8 mouse cellular contexts compared by ENCODE assay signal in genomic region chr5:30111126-30111525, GRCm38 (mm10). TPM values are rescaled to one million over a fixed set of nuclear protein-coding genes. Genes with fewer than 3 reads are reported as not detected.
DNase-seq lines count a peak whose midpoint lies in the region; ATAC-seq and TF ChIP-seq lines count a peak whose summit lies in the region.

No protein-coding gene starts in this region.

- no peak for TF ChIP-seq POLR2A in brain, embryonic 14.5 days (IDR thresholded peaks at IDR 0.05; ENCODE audit: borderline replicate concordance, extremely low read depth, insufficient read depth, insufficient read length, poor library complexity, severe bottlenecking)

- H3K27ac ChIP-seq in kidney, embryonic 16.5 days (ENCODE audit: low read length), result no peak overlapping the region
- peak overlapping the region; percentile 64; the same call in 1 of the 2 replicates for H3K27ac ChIP-seq in intestine, postnatal 0 days (ENCODE audit: low read depth, low read length)
- H3K27ac ChIP-seq in midbrain, embryonic 11.5 days (ENCODE audit: low read depth, low read length), result peak overlapping the region; percentile 64

- peak; percentile 17; the same call in 1 of the 2 replicates for ATAC-seq in kidney, embryonic 16.5 days (ENCODE audit: low FRiP score, low TSS enrichment)
- ATAC-seq in granulocyte monocyte progenitor cell, adult 5-6 weeks (replicated peaks; ENCODE audit: poor library complexity, severe bottlenecking), result peak; percentile 43
- 0 out of 2 replicates have a peak, but pooled peaks have one; percentile 11 for ATAC-seq in intestine, postnatal 0 days
- ATAC-seq in midbrain, embryonic 11.5 days (ENCODE audit: low FRiP score), result peak; percentile 47

- H3K4me1 ChIP-seq in kidney, embryonic 16.5 days (ENCODE audit: insufficient read depth, low read length), result peaks cover 43% of the 10 kb centered on the region
- 0 out of 2 replicates have a peak, but pooled peaks cover 3% of the 10 kb centered on the region for H3K4me1 ChIP-seq in intestine, postnatal 0 days (replicated peaks; ENCODE audit: control insufficient read depth, insufficient read depth, low read length)
- H3K4me1 ChIP-seq in midbrain, embryonic 11.5 days (ENCODE audit: control insufficient read depth, insufficient read depth, low read length), result peaks cover 61% of the 10 kb centered on the region

- H3K9ac ChIP-seq in kidney, embryonic 16.5 days (replicated peaks; ENCODE audit: low read length), result peak overlapping the region; percentile 44
- no peak overlapping the region for H3K9ac ChIP-seq in intestine, postnatal 0 days (ENCODE audit: low read depth, low read length)
- peak overlapping the region; percentile 32; the same call in 1 of the 2 replicates for H3K9ac ChIP-seq in midbrain, embryonic 11.5 days (ENCODE audit: low read length)

- TF ChIP-seq CTCF in brain, embryonic 14.5 days (IDR thresholded peaks at IDR 0.05; ENCODE audit: borderline replicate concordance, extremely low read depth, insufficient read depth, insufficient read length), result peak; percentile 52; the same call in 1 of the 2 replicates
- TF ChIP-seq CTCF in intestine, postnatal 0 days (IDR thresholded peaks at IDR 0.05; ENCODE audit: low read depth), result peak; percentile 65

- H3K4me2 ChIP-seq in kidney, embryonic 16.5 days (replicated peaks; ENCODE audit: low read depth, low read length), result peak overlapping the region; percentile 52
- H3K4me2 ChIP-seq in intestine, postnatal 0 days (replicated peaks; ENCODE audit: low read depth), result peak overlapping the region; percentile 47
- H3K4me2 ChIP-seq in midbrain, embryonic 11.5 days, result peak overlapping the region; percentile 33

- DNase-seq in kidney, adult 11 months, result no peak
- DNase-seq in brain, embryonic 14.5 days (ENCODE audit: low read depth), result peak; percentile 78
- DNase-seq in midbrain, embryonic 11.5 days (ENCODE audit: low spot score, missing footprints), result peak; percentile 97
- no peak for DNase-seq in thymus, postnatal 25 days
- DNase-seq in layer of hippocampus, adult 9-11 months, result no peak

- H3K27me3 ChIP-seq in kidney, embryonic 16.5 days (ENCODE audit: insufficient read depth, low read length), result peaks cover 29% of the 10 kb centered on the region
- peaks cover 24% of the 10 kb centered on the region for H3K27me3 ChIP-seq in intestine, postnatal 0 days (replicated peaks; ENCODE audit: control insufficient read depth, insufficient read depth, low read length)
- H3K27me3 ChIP-seq in midbrain, embryonic 11.5 days (ENCODE audit: control insufficient read depth, insufficient read depth, low read length), result peaks cover 20% of the 10 kb centered on the region; the same call in 1 of the 2 replicates

- no peaks in the 10 kb centered on the region for H3K36me3 ChIP-seq in kidney, embryonic 16.5 days (ENCODE audit: insufficient read depth, low read length)
- H3K36me3 ChIP-seq in intestine, postnatal 0 days (ENCODE audit: control insufficient read depth, insufficient read depth), result no peaks in the 10 kb centered on the region
- H3K36me3 ChIP-seq in midbrain, embryonic 11.5 days (ENCODE audit: control insufficient read depth, insufficient read depth, low read length), result no peaks in the 10 kb centered on the region

- H3K9me3 ChIP-seq in kidney, embryonic 16.5 days (ENCODE audit: low read length), result no peaks in the 10 kb centered on the region
- no peaks in the 10 kb centered on the region for H3K9me3 ChIP-seq in intestine, postnatal 0 days (ENCODE audit: control insufficient read depth)
- no peaks in the 10 kb centered on the region for H3K9me3 ChIP-seq in midbrain, embryonic 11.5 days (ENCODE audit: control insufficient read depth, low read length)

- peak overlapping the region; percentile 27 for H3K4me3 ChIP-seq in kidney, embryonic 16.5 days (ENCODE audit: low read length)
- peak overlapping the region; percentile 0; the same call in 1 of the 2 replicates for H3K4me3 ChIP-seq in intestine, postnatal 0 days (ENCODE audit: low read depth, low read length)
- H3K4me3 ChIP-seq in midbrain, embryonic 11.5 days (ENCODE audit: low read depth, low read length), result no peak overlapping the region

- WGBS in kidney, embryonic 16.5 days, result under 1% methylated on average over 18 of the region's 18 CpGs
- WGBS in intestine, postnatal 0 days, result 6% methylated on average over 18 of the region's 18 CpGs
- WGBS in midbrain, embryonic 11.5 days, result under 1% methylated on average over 18 of the region's 18 CpGs

RNA-seq across cellular contexts. Expression of gene 3110082J24Rik, which starts 5.2 kb away (rescaled TPM):
- polyA plus RNA-seq in kidney, embryonic 16.5 days (2015; fragmentation: Nextera tagmentation; extraction: Ambion mirVana), result not detected in 2 replicates
- polyA plus RNA-seq in brain, embryonic 14.5 days (2012; rRNA removed), result 2.9 and 4.3 TPM in 2 replicates
- not detected in 2 replicates for total RNA-seq in granulocyte monocyte progenitor cell, adult 5-6 weeks (2014; fragmentation: Nextera tagmentation)
- not detected in 2 replicates for total RNA-seq in granulocyte monocyte progenitor cell, adult 5-6 weeks (2017)
- polyA plus RNA-seq in intestine, postnatal 0 days (2015; fragmentation: Nextera tagmentation; extraction: Ambion mirVana), result not detected in 2 replicates
- polyA plus RNA-seq in midbrain, embryonic 11.5 days (2014; fragmentation: Nextera tagmentation; extraction: Ambion mirVana), result 3.7 and 4.5 TPM in 2 replicates

RNA-seq across cellular contexts. Expression of gene Garem2, which starts 6.2 kb away (rescaled TPM):
- 0.52 and 0.75 TPM in 2 replicates for polyA plus RNA-seq in kidney, embryonic 16.5 days (2015; fragmentation: Nextera tagmentation; extraction: Ambion mirVana)
- polyA plus RNA-seq in brain, embryonic 14.5 days (2012; rRNA removed), result 33.4 and 36.6 TPM in 2 replicates
- total RNA-seq in granulocyte monocyte progenitor cell, adult 5-6 weeks (2014; fragmentation: Nextera tagmentation), result not detected in 2 replicates
- total RNA-seq in granulocyte monocyte progenitor cell, adult 5-6 weeks (2017), result not detected in 2 replicates
- 0.20 TPM in 2 replicates for polyA plus RNA-seq in intestine, postnatal 0 days (2015; fragmentation: Nextera tagmentation; extraction: Ambion mirVana)
- 14.3 and 15.3 TPM in 2 replicates for polyA plus RNA-seq in midbrain, embryonic 11.5 days (2014; fragmentation: Nextera tagmentation; extraction: Ambion mirVana)

RNA-seq across cellular contexts. Expression of gene Tyms, which starts 37.7 kb away (rescaled TPM):
- 282 and 287 TPM in 2 replicates for polyA plus RNA-seq in kidney, embryonic 16.5 days (2015; fragmentation: Nextera tagmentation; extraction: Ambion mirVana)
- polyA plus RNA-seq in brain, embryonic 14.5 days (2012; rRNA removed), result 43.0 and 72.7 TPM in 2 replicates
- total RNA-seq in granulocyte monocyte progenitor cell, adult 5-6 weeks (2014; fragmentation: Nextera tagmentation), result 86.1 and 102 TPM in 2 replicates
- total RNA-seq in granulocyte monocyte progenitor cell, adult 5-6 weeks (2017), result 228 and 229 TPM in 2 replicates
- polyA plus RNA-seq in intestine, postnatal 0 days (2015; fragmentation: Nextera tagmentation; extraction: Ambion mirVana), result 78.7 and 80.9 TPM in 2 replicates
- 268 and 278 TPM in 2 replicates for polyA plus RNA-seq in midbrain, embryonic 11.5 days (2014; fragmentation: Nextera tagmentation; extraction: Ambion mirVana)

RNA-seq across cellular contexts. Expression of gene Hadha, which starts 43.8 kb away (rescaled TPM):
- polyA plus RNA-seq in kidney, embryonic 16.5 days (2015; fragmentation: Nextera tagmentation; extraction: Ambion mirVana), result 170 and 179 TPM in 2 replicates
- 58.8 and 67.3 TPM in 2 replicates for polyA plus RNA-seq in brain, embryonic 14.5 days (2012; rRNA removed)
- 91.8 and 97.8 TPM in 2 replicates for total RNA-seq in granulocyte monocyte progenitor cell, adult 5-6 weeks (2014; fragmentation: Nextera tagmentation)
- total RNA-seq in granulocyte monocyte progenitor cell, adult 5-6 weeks (2017), result 128 and 147 TPM in 2 replicates
- polyA plus RNA-seq in intestine, postnatal 0 days (2015; fragmentation: Nextera tagmentation; extraction: Ambion mirVana), result 301 and 307 TPM in 2 replicates
- polyA plus RNA-seq in midbrain, embryonic 11.5 days (2014; fragmentation: Nextera tagmentation; extraction: Ambion mirVana), result 75.1 and 87.0 TPM in 2 replicates

RNA-seq across cellular contexts. Expression of gene Hadhb, which starts 43.9 kb away (rescaled TPM):
- 169 and 194 TPM in 2 replicates for polyA plus RNA-seq in kidney, embryonic 16.5 days (2015; fragmentation: Nextera tagmentation; extraction: Ambion mirVana)
- polyA plus RNA-seq in brain, embryonic 14.5 days (2012; rRNA removed), result 37.6 and 47.5 TPM in 2 replicates
- total RNA-seq in granulocyte monocyte progenitor cell, adult 5-6 weeks (2014; fragmentation: Nextera tagmentation), result 108 and 135 TPM in 2 replicates
- 79.1 and 83.8 TPM in 2 replicates for total RNA-seq in granulocyte monocyte progenitor cell, adult 5-6 weeks (2017)
- polyA plus RNA-seq in intestine, postnatal 0 days (2015; fragmentation: Nextera tagmentation; extraction: Ambion mirVana), result 392 and 420 TPM in 2 replicates
- polyA plus RNA-seq in midbrain, embryonic 11.5 days (2014; fragmentation: Nextera tagmentation; extraction: Ambion mirVana), result 107 and 114 TPM in 2 replicates

Comparison
In these comparisons a context has a peak if more than half of its experiments do, and no peak if none do; other contexts are left out.
1. DNase-seq: peak in brain, embryonic 14.5 days (single experiment) and midbrain, embryonic 11.5 days (single experiment); none in kidney, adult 11 months (single experiment), thymus, postnatal 25 days (single experiment) and layer of hippocampus, adult 9-11 months (single experiment).
2. Peak in every context shown above with its lines, with median percentiles within 50 percentile points of each other: ATAC-seq and H3K4me2 ChIP-seq.